Mouse (Mus musculus) spleen, adult 18-20 months (tissue): ENCODE data around the gene Cyp11a1.

Experiments used
- DNase-seq, 2 experiments: peaks; one replicate each; pipeline ENCODE4 v3.0.0; 2022; ENCODE audit warnings: mixed read lengths in 2 of 2

The Cyp11a1 gene

DNA sequence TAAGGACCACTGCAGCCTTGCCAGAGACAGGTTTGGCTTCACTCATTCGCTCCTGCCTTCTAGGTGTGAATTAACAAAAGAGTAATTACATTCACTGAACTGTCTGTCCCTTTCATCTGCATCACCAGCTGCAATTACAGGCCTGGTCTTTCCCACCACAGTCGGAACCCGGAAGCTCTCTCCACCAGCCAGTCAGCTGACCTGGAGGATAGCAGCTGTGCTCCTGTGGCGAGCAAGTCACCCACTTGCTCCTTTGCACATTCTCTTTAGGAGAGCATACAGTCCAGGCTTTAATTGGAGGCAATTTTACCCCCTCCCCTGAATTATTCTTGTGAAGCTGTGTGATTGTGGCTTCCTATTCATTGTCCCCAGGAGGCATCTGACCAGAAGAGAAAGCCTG, 39.4 kb downstream of the Cyp11a1 start:
- DNase-seq = no peak

- DNase-seq = no peak
Measured at GRCm38 (mm10) chr9:58047061-58047460, 40.9 kb downstream of the Cyp11a1 start.

- DNase-seq = no peak
Measured at GRCm38 (mm10) chr9:58048621-58049020, 42.4 kb downstream of the Cyp11a1 start.

DNA sequence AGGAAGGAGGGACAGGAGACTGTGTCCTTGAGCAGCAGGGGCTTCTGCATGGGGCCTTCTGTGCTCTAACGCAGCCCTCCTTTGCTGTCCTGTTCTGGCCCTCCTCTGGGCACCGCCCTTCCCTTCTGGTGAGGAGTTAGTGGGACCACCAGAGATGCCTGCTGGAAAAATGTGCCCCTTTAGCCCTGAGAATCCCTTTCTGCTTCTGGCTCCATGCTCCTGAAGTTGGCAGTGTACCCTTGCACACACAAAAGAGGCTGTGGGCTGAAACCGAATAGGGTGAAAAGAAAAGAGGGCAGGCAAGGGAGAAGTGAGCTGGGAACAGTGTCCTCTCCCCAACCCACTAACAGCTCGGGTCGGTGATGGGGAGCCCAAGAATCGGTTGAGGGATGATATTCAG, 43.0 kb downstream of the Cyp11a1 start:
- no peak for DNase-seq

DNA sequence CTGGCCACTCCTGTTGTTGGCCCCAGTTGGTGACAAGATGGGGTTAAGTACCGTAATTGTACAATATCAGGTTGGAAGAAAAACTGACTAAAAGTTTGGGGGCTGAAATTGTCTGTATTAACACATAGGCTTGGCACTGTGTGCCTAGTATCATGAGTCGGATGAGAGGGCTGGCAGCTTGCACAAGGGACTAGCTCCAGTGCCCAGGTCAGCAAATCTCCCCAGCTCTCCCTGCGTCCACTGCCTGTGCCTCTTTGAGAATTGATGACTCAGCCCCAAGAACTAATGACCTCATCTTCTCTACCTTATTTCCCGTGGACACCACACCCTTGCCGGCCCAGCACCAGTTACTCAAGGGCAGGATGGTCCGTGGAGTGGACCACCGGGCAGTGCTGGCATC, 43.6 kb downstream of the Cyp11a1 start:
- DNase-seq = no peak

DNA sequence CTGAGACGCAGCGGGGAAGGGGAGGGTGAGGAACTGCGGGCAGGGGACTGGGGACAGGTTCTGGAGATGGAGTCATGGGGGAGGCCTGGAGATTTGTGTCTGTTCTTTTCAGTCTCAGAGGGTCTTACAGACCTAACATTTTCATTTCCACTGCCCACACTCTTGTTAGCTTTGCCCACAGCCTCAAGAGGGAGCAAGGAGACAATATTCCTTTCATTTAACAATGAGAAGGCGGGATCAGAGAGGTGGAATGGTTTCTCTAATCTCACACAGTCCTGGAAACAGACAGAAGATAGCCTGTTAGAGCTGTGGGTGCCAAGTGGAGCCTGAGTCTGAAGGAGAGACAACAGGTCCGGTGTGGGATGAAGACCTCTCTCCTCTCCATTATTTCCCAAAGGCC, 45.7 kb downstream of the Cyp11a1 start:
- no peak for DNase-seq

GRCm38 (mm10) chr9:58053102-58053501, 46.9 kb downstream of the Cyp11a1 start:
- peak; percentile 10 to 39 for DNase-seq

DNA sequence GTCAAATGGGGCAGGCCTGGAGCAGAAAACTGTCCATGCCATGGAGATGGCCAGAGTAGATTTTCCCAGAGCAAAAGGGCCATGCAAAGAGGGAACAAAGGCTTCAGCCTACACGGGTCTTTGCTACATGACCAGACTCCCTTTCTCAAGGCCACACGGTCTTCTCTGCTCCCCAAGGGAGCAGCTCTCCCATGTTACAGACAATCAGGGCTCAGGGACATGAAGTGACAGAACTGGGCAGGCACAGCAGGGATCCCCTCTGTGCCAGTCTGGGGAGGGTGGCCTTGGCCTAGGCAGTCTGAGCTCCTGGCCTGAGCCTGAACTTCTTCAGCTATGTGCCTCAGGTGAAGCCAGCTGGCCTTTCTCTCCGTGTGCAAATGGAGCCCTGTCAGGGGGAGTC, 47.3 kb downstream of the Cyp11a1 start:
- DNase-seq = no peak

DNA sequence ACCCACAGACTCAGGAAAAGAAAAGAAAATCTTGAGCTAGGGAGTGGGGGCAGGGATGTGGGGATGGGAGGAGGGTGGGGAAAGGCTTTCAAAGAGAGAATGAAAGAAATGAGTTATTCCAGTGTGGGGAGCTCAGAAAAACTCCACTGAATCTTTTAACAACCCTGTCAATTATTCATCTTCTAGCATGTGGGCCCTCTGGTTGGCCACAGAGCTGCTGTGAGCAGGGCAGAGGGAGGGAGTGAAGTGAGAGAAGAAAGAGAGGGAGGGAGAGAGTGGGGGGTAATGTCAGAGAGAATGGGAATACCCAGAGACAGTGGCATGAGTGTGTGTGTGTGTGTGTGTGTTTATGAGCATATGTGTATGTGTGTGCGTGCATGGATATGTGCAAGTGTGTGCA, 47.8 kb downstream of the Cyp11a1 start:
- no peak for DNase-seq

GRCm38 (mm10) chr9:58055666-58056065, 49.5 kb downstream of the Cyp11a1 start:
- DNase-seq = no peak

DNA sequence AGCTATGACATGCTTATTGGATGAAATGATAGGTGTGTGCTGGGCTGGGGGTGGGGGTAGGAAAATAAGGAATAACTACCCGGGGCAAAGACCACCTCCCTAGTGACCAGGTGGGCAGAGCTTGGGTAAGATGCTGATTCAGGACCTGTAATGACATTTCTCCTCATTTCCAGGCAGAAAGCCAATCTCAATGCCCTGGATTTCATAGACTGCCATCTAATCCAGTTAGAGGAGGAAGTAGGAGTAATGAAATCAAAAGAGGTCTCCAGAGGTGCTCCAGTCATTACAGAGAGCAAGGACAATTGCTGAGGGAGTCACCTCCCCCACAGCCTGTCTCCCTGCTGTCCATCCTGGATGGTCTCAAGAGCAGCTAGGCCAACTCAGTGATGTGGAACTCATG, 53.7 kb downstream of the Cyp11a1 start:
- DNase-seq = no peak

DNA sequence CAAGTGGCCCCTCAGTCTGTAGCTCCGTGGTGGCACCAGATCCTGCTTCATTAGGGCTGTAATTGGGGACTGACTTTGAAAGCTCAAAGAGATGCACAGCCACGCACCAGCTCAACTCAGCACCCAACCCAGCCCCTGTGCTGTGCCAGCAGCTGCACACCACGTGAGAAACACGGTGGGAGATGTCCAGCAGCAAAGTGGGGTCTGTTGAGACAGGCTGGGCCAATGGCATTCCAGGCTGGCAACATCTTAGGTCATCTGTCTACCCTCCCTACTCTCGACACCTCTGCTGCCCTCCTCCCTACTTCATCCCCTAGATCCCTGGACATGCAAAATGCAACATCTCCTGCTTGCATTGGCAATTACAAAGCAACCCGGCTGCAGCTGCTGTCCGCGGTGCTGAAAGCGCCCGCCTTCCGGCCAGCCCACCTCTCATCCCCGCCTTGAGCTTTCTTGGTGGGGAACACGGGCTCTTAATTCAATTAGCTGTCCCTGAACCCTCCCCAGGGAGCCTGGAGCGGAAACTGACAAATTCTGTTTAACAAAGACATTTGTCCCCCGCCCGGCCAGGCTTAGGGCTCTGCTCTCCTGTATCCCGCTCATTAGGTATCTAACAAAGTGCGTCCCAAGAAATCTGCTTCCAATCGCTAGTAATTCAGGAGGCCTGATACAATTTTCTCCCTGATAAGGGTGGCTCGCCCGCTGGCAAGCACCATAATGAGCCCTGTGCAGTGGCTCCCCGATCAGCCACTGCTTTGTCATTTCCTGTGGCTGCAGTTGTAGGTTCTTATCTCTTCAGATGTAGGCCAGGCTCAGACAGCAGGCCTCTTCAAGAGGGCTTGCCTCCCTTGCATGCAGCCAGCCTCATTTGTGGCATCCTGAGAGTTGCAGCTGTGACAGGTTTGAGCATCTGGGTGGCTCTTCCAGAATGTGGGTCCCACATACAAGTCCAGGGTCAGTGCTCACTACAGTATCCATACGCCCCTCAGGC, 54.8 kb downstream of the Cyp11a1 start:
- DNase-seq = peak in 1 of 2 experiments; percentile 16

GRCm38 (mm10) chr9:58063531-58063930, 57.3 kb downstream of the Cyp11a1 start, which contains the start of gene Stra6:
Stra6 (plus strand) TSS chr9:58063788.
- no peak for DNase-seq

GRCm38 (mm10) chr9:58065532-58065931, 59.3 kb downstream of the Cyp11a1 start:
- DNase-seq = no peak

DNA sequence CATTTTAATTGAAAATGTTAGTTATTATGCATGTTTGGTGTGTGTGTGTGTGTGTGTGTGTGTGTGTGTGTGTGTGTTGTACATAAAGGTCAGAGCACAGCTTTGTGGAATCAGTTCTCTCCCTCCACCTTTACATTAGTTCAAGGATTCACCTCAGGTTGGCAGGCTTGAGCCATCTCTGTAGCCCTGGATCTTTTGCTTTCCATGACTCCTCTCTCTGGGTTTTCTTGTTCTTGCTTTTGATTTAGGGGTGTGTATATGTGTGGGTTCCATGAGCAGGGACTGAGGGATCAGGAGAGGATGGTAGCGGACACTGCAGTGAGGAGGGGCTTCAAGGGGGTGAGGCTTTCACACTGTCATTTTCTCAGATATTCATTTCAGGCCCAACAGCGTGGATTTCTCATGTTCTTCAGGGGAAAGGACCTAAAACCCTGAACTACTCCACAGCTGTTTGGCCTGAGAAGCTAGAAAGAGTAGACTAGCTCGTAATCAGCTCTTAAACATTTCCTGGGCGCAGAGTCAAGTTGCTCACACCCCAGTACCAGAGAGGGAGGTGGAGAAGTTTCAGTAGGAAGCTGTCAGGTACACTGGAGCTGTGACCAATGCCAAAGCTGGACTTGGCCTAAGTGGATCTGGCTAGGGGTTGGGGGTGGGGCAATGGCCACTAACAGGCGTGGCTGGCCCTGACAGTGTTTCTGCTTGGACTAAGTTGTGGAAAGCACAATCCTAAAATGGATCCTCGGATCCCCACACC, 59.9 kb downstream of the Cyp11a1 start:
- DNase-seq = no peak

GRCm38 (mm10) chr9:58066731-58067095, 60.5 kb downstream of the Cyp11a1 start:
- no peak for DNase-seq

GRCm38 (mm10) chr9:58067546-58067945, 61.3 kb downstream of the Cyp11a1 start:
- DNase-seq = no peak

DNA sequence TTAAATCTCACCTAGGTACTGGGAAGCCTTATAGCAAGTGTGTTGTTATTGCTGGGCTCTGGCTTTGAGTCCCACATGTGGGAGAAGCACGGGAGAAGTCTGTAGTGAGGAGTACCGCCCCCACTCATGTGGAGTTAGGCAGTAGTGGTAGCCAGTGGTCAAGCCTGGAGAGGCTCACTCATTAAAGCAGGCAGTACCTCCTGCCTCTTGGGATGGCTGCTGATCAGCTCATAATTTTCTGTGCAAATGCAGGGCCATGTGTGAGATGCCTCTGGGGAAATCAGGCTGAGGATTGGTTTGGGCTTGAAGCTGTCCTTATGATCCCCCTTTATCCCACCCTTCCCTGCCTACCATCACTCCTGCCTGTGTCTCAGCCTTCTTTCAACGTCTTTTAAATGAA, 68.3 kb downstream of the Cyp11a1 start:
- DNase-seq = no peak
